ENCODE assay signal across 8 mouse cellular contexts in genomic region chr2:28512798-28513401, GRCm38 (mm10). TPM values are rescaled to one million over a fixed set of nuclear protein-coding genes. Genes with fewer than 3 reads are reported as not detected.
DNase-seq lines count a peak whose midpoint lies in the region; ATAC-seq and TF ChIP-seq lines count a peak whose summit lies in the region.

TSS of gene Ralgds (plus strand) at chr2:28513125.

- no peaks in the 10 kb centered on the region for H3K9me3 ChIP-seq in heart, embryonic 12.5 days (replicated peaks)
- no peaks in the 10 kb centered on the region for H3K9me3 ChIP-seq in kidney, embryonic 15.5 days (replicated peaks)
- H3K9me3 ChIP-seq in liver, embryonic 13.5 days (replicated peaks), result no peaks in the 10 kb centered on the region
- no peaks in the 10 kb centered on the region for H3K9me3 ChIP-seq in neural tube, embryonic 12.5 days

- no peak within 1 kb of the TSS for H3K27ac ChIP-seq in heart, embryonic 12.5 days (ENCODE audit: poor library complexity, severe bottlenecking)
- peak within 1 kb of the TSS; percentile 82 for H3K27ac ChIP-seq in kidney, embryonic 15.5 days
- H3K27ac ChIP-seq in liver, embryonic 13.5 days, result no peak within 1 kb of the TSS
- H3K27ac ChIP-seq in neural tube, embryonic 12.5 days, result peak within 1 kb of the TSS; percentile 50

- in situ Hi-C loops in Patski (cut with MboI; ENCODE audit: low pct_unique_long_range_greater_than_20kb), result no loop called here

- H3K36me3 ChIP-seq in heart, embryonic 12.5 days, result no peaks in the 10 kb centered on the region
- H3K36me3 ChIP-seq in kidney, embryonic 15.5 days, result no peaks in the 10 kb centered on the region
- no peaks in the 10 kb centered on the region for H3K36me3 ChIP-seq in liver, embryonic 13.5 days
- no peaks in the 10 kb centered on the region for H3K36me3 ChIP-seq in neural tube, embryonic 12.5 days

- H3K4me3 ChIP-seq in heart, embryonic 12.5 days, result peak within 1 kb of the TSS; percentile 63
- H3K4me3 ChIP-seq in kidney, embryonic 15.5 days (replicated peaks), result peak within 1 kb of the TSS; percentile 72
- peak within 1 kb of the TSS; percentile 58 for H3K4me3 ChIP-seq in liver, embryonic 13.5 days (replicated peaks)
- H3K4me3 ChIP-seq in neural tube, embryonic 12.5 days, result peak within 1 kb of the TSS; percentile 81

- DNase-seq in A20 (ENCODE audit: low read depth, low spot score), result peak; percentile 86
- no peak for DNase-seq in Patski (ENCODE audit: low read depth, low spot score)
- DNase-seq in cerebellum, postnatal 4 days (ENCODE audit: low spot score in 2 of 2), result peak; percentile 45 to 75
- DNase-seq in liver, embryonic 13.5 days, result no peak
- DNase-seq in thymus, postnatal 4 days, result peak; percentile 73

- CTCF ChIA-PET in Patski (lab: Charles Lee), result interaction anchor here (0.7 to 1.3 kb wide), 5 partner anchors 10 to 70 kb away, joined by 3 to 5 read pairs (median 3); partner anchors contain the start of genes Gbgt1 and Gtf3c5

- H3K9ac ChIP-seq in heart, embryonic 12.5 days, result peak within 1 kb of the TSS; percentile 85
- peak within 1 kb of the TSS; percentile 83 for H3K9ac ChIP-seq in kidney, embryonic 15.5 days
- peak within 1 kb of the TSS; percentile 61 for H3K9ac ChIP-seq in liver, embryonic 13.5 days
- peak within 1 kb of the TSS; percentile 92 for H3K9ac ChIP-seq in neural tube, embryonic 12.5 days

- peaks cover 19% of the 10 kb centered on the region for H3K4me1 ChIP-seq in heart, embryonic 12.5 days (replicated peaks)
- H3K4me1 ChIP-seq in kidney, embryonic 15.5 days, result peaks cover 43% of the 10 kb centered on the region
- H3K4me1 ChIP-seq in liver, embryonic 13.5 days (replicated peaks), result peaks cover 14% of the 10 kb centered on the region
- H3K4me1 ChIP-seq in neural tube, embryonic 12.5 days, result peaks cover 45% of the 10 kb centered on the region

- no peak for TF ChIP-seq CTCF in Patski (IDR thresholded peaks at IDR 0.05)

- H3K27me3 ChIP-seq in Patski, result peaks cover 9% of the 10 kb centered on the region
- H3K27me3 ChIP-seq in heart, embryonic 12.5 days (replicated peaks), result peaks cover 16% of the 10 kb centered on the region; the same call in 1 of the 2 replicates
- H3K27me3 ChIP-seq in kidney, embryonic 15.5 days, result no peaks in the 10 kb centered on the region; the same call in 1 of the 2 replicates
- peaks cover 40% of the 10 kb centered on the region for H3K27me3 ChIP-seq in liver, embryonic 13.5 days
- no peaks in the 10 kb centered on the region for H3K27me3 ChIP-seq in neural tube, embryonic 12.5 days (replicated peaks)

- WGBS in heart, embryonic 12.5 days, result under 1% methylated on average over 59 of the region's 71 CpGs
- 1% methylated on average over 25 of the region's 71 CpGs for WGBS in kidney, embryonic 15.5 days
- WGBS in liver, embryonic 13.5 days (ENCODE audit: insufficient replicate concordance), result under 1% methylated on average over 68 of the region's 71 CpGs
- WGBS in neural tube, embryonic 12.5 days, result under 1% methylated on average over 70 of the region's 71 CpGs

- H3K4me2 ChIP-seq in heart, embryonic 12.5 days, result peak within 1 kb of the TSS; percentile 97
- H3K4me2 ChIP-seq in kidney, embryonic 15.5 days, result peak within 1 kb of the TSS; percentile 98
- H3K4me2 ChIP-seq in liver, embryonic 13.5 days, result peak within 1 kb of the TSS; percentile 75
- peak within 1 kb of the TSS; percentile 88 for H3K4me2 ChIP-seq in neural tube, embryonic 12.5 days (replicated peaks)

- peak; percentile 34 for ATAC-seq in Patski
- peak; percentile 84 for ATAC-seq in heart, embryonic 12.5 days (ENCODE audit: insufficient number of reproducible peaks, low FRiP score)
- peak; percentile 80 for ATAC-seq in kidney, embryonic 15.5 days (replicated peaks; ENCODE audit: low FRiP score)
- peak; percentile 43 for ATAC-seq in liver, embryonic 13.5 days (ENCODE audit: low read depth)
- peak; percentile 54 for ATAC-seq in neural tube, embryonic 12.5 days (ENCODE audit: low FRiP score, low read depth)

- POLR2A ChIA-PET in Patski (lab: Charles Lee), result interaction anchor here (1.3 kb wide), 1 partner anchor 12 kb away, joined by 3 read pairs; no protein-coding TSS in a partner anchor

RNA-seq across cellular contexts. Expression of gene Ralgds, which starts in this region (rescaled TPM):
- 45.5 TPM for polyA plus RNA-seq in Patski (2021)
- 21.1 and 22.1 TPM in 2 replicates for polyA plus RNA-seq in heart, embryonic 12.5 days (2016; fragmentation: Nextera tagmentation; extraction: Ambion mirVana)
- polyA plus RNA-seq in kidney, embryonic 15.5 days (2015; fragmentation: Nextera tagmentation; extraction: Ambion mirVana), result 22.6 and 30.5 TPM in 2 replicates
- 1.7 and 2.5 TPM in 2 replicates for polyA plus RNA-seq in liver, embryonic 13.5 days (2015; fragmentation: Nextera tagmentation; extraction: Ambion mirVana)
- 99.6 and 111 TPM in 2 replicates for polyA plus RNA-seq in neural tube, embryonic 12.5 days (2016; fragmentation: Nextera tagmentation; extraction: Ambion mirVana)

Comparison
In these comparisons a context has a peak if more than half of its experiments do, and no peak if none do; other contexts are left out.
1. DNase-seq: peak in A20 (single experiment), cerebellum, postnatal 4 days (2 of 2) and thymus, postnatal 4 days (single experiment); none in Patski (single experiment) and liver, embryonic 13.5 days (single experiment).
2. ATAC-seq: peak in every context shown above with its lines; median percentile 84 in heart, embryonic 12.5 days; 80 in kidney, embryonic 15.5 days; 54 in neural tube, embryonic 12.5 days; 43 in liver, embryonic 13.5 days; 34 in Patski.
3. H3K27ac ChIP-seq: peak in kidney, embryonic 15.5 days (single experiment) and neural tube, embryonic 12.5 days (single experiment); none in heart, embryonic 12.5 days (single experiment) and liver, embryonic 13.5 days (single experiment).
4. Peak in every context shown above with its lines, with median percentiles within 50 percentile points of each other: H3K4me2 ChIP-seq, H3K4me3 ChIP-seq and H3K9ac ChIP-seq.